Mouse (Mus musculus) limb, embryonic 14.5 days (tissue): ENCODE results near the gene Zfp652. TPM values are rescaled to one million over a fixed set of nuclear protein-coding genes. Genes with fewer than 3 reads are reported as not detected.
A peak's percentile ranks its signal among the peaks of the same experiment; 100 is the strongest.
"Not testable (repeated sequence)": the region's sequence is repeated elsewhere in the genome, so short reads cannot be mapped to it uniquely, and the experiment has no call there.

Source experiments
- ATAC-seq: fragments of 200-750 bp; cut with Nextera tagmentation; 2 replicates; pipeline ENCODE4 v1.8.0; 2017; ENCODE audit warnings: low read depth, moderate number of reproducible peaks, moderate TSS enrichment; ENCODE audit not compliant: low FRiP score
- DNase-seq: peaks from one replicate; pipeline ENCODE4 v3.0.0-alpha.2; 2015; ENCODE audit warnings: low spot score
- H3K27ac ChIP-seq: fragments of 300-500 bp; sonication (generic); replicated peaks from 2 replicates; pipeline ENCODE4 v1.5.1; 2014; ENCODE audit warnings: low read depth, mild to moderate bottlenecking, low read length, moderate library complexity, mixed read lengths
- H3K27me3 ChIP-seq: fragments of 300-500 bp; sonication (generic); 2 replicates; pipeline ENCODE4 v1.6.1; 2014; ENCODE audit warnings: low read length, mixed read lengths; ENCODE audit not compliant: control insufficient read depth, insufficient read depth
- H3K36me3 ChIP-seq: fragments of 300-500 bp; sonication (generic); 2 replicates; pipeline ENCODE4 v1.6.1; 2014; ENCODE audit warnings: mild to moderate bottlenecking, low read length, moderate library complexity, mixed read lengths; ENCODE audit not compliant: control insufficient read depth, insufficient read depth
- H3K4me1 ChIP-seq: fragments of 300-500 bp; sonication (generic); 2 replicates; pipeline ENCODE4 v1.6.1; 2014; ENCODE audit warnings: antibody characterized with exemption, low read length, mixed read lengths; ENCODE audit not compliant: control insufficient read depth, insufficient read depth
- H3K4me2 ChIP-seq: fragments of 300-500 bp; sonication (generic); replicated peaks from 2 replicates; pipeline ENCODE4 v1.6.1; 2014; ENCODE audit warnings: low read depth, mild to moderate bottlenecking, low read length, moderate library complexity; ENCODE audit not compliant: severe bottlenecking
- H3K4me3 ChIP-seq: fragments of 300-500 bp; sonication (generic); replicated peaks from 2 replicates; pipeline ENCODE4 v1.5.1; 2014; ENCODE audit warnings: low read length
- H3K9ac ChIP-seq: fragments of 300-500 bp; sonication (generic); 2 replicates; pipeline ENCODE4 v1.6.1; 2014; ENCODE audit warnings: mild to moderate bottlenecking, low read depth, low read length, moderate library complexity; ENCODE audit not compliant: severe bottlenecking
- H3K9me3 ChIP-seq: fragments of 300-500 bp; sonication (generic); 2 replicates; pipeline ENCODE4 v1.6.1; 2016; ENCODE audit warnings: low read length; ENCODE audit not compliant: control insufficient read depth
- POLR2A ChIP-seq: fragments of 200-500 bp; IDR thresholded peaks from 2 replicates; pipeline ENCODE4 v1.8.0; 2012; ENCODE audit warnings: inconsistent platforms, mild to moderate bottlenecking, moderate library complexity, borderline replicate concordance; ENCODE audit not compliant: insufficient read depth, insufficient read length; ENCODE audit errors: extremely low read depth
- WGBS: fragments of 180-500 bp; shearing (Covaris S2); extraction: QIAGEN DNeasy Blood & Tissue Kit; methylation state at CpG from one replicate; pipeline ENCODE4 v1.1.7; 2014; 5-methylcytosine and 5-hydroxymethylcytosine counted together
- polyA plus RNA-seq, 2 experiments: library from polyadenylated mRNA; depleted of rRNA in 1 of 2; stranded (reverse) in 1 of 2; unstranded in 1 of 2; fragments of >200 nt; fragmentation: Nextera tagmentation in 1 of 2; extraction: Ambion mirVana in 1 of 2; gene quantifications; 2 replicates each; pipeline versions ENCODE4 v1.2.1 to v1.2.3; 2012 to 2014

Zfp652 gene
- polyA plus RNA-seq, 2 experiments = 13.8 to 25.3 TPM

DNA sequence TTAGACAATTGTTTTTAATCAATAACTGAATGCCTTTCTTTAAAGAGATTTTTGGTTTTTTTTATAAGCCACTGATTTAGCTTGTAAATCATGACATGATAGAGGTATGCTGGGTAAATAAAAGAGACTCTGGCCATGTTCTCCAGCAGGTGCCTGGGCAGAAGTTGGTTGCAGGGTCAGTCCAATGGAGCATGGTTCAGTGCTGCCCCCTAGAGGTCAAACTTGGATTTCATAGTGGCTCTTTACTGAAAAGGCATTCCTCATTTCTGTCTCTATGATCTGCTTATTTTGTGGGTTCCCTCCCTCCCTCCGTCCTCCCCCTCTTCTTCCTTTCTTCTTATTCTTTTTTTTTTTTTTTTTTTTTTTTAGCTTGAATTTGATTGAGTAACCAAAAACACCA is 38.5 kb downstream of the Zfp652 start:
- Histone ChIP-seq H3K27me3 (no peaks in the 10 kb centered on the region), H3K4me1 (0 out of 2 replicates have a peak, but pooled peaks cover 3% of the 10 kb centered on the region), H3K27ac (no peak overlapping the region), H3K9ac (no peak overlapping the region), H3K36me3 (peaks cover 56% of the 10 kb centered on the region), H3K4me3 (no peak overlapping the region), H3K9me3 (no peaks in the 10 kb centered on the region), H3K4me2 (no peak overlapping the region)
- TF ChIP-seq POLR2A = no peak
- WGBS = 21% methylated on average over 1 of the region's 1 CpGs
- DNase-seq = peak; percentile 83
- ATAC-seq = peak; percentile 44; the same call in 1 of the 2 replicates

DNA sequence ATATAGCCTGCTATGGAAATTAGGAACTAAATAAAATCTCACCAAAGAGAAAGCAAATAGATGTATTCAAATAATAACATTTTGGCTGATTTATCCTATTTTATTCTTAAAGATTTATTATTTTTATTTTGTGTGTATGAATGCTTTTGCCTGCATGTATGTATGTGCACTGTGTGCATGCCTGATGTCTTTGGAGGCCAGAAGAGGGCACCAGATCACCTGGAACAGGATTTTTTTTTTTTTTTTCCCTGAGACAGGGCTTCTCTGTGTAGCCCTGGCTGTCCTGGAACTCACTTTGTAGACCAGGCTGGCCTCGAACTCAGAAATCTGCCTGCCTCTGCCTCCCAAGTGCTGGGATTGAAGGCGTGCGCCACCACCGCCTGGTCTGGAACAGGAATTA is 42.7 kb downstream of the Zfp652 start:
- H3K27ac ChIP-seq, ATAC-seq, H3K4me3 ChIP-seq, H3K27me3 ChIP-seq, H3K9me3 ChIP-seq, H3K9ac ChIP-seq, DNase-seq, H3K4me1 ChIP-seq, H3K4me2 ChIP-seq: not testable (repeated sequence)
- H3K36me3 ChIP-seq = peaks cover 64% of the 10 kb centered on the region
- 100% methylated on average over 4 of the region's 4 CpGs for WGBS

GRCm38 (mm10) chr11:95760521-95760920 is 48.0 kb downstream of the Zfp652 start:
- WGBS = 90% methylated on average over 5 of the region's 5 CpGs
- peaks cover 45% of the 10 kb centered on the region for H3K36me3 ChIP-seq
- TF ChIP-seq POLR2A = no peak

GRCm38 (mm10) chr11:95762996-95763395 is 50.5 kb downstream of the Zfp652 start:
- no peaks in the 10 kb centered on the region for H3K9me3 ChIP-seq
- no peak for ATAC-seq
- H3K4me2 ChIP-seq = no peak overlapping the region

More at GRCm38 (mm10) chr11:95760521-95760920, 48.0 kb downstream of the Zfp652 start:
- Histone ChIP-seq H3K9ac (no peak overlapping the region), H3K27ac (no peak overlapping the region), H3K27me3 (no peaks in the 10 kb centered on the region), H3K4me3 (no peak overlapping the region), H3K4me1 (0 out of 2 replicates have a peak, but pooled peaks cover 3% of the 10 kb centered on the region), H3K4me2 (no peak overlapping the region), H3K9me3 (no peaks in the 10 kb centered on the region)
- DNase-seq (no peak), ATAC-seq (no peak)

GRCm38 (mm10) chr11:95764806-95765205 is 52.3 kb downstream of the Zfp652 start:
- H3K27ac ChIP-seq = no peak overlapping the region
- H3K4me2 ChIP-seq = no peak overlapping the region
- TF ChIP-seq POLR2A = no peak
- 66% methylated on average over 8 of the region's 8 CpGs for WGBS
- no peak overlapping the region for H3K9ac ChIP-seq
- H3K27me3 ChIP-seq = no peaks in the 10 kb centered on the region
- 0 out of 2 replicates have a peak, but pooled peaks cover 3% of the 10 kb centered on the region for H3K4me1 ChIP-seq
- peaks cover 33% of the 10 kb centered on the region for H3K36me3 ChIP-seq
- no peak for DNase-seq
- no peak overlapping the region for H3K4me3 ChIP-seq
- no peak for ATAC-seq
- no peaks in the 10 kb centered on the region for H3K9me3 ChIP-seq

More at GRCm38 (mm10) chr11:95762996-95763395, 50.5 kb downstream of the Zfp652 start:
- H3K4me3 ChIP-seq = no peak overlapping the region
- 0 out of 2 replicates have a peak, but pooled peaks cover 3% of the 10 kb centered on the region for H3K4me1 ChIP-seq
- WGBS = 61% methylated on average over 4 of the region's 4 CpGs
- peak; percentile 80 for DNase-seq
- no peak overlapping the region for H3K9ac ChIP-seq
- H3K27ac ChIP-seq = no peak overlapping the region
- no peak for TF ChIP-seq POLR2A
- peaks cover 33% of the 10 kb centered on the region for H3K36me3 ChIP-seq
- no peaks in the 10 kb centered on the region for H3K27me3 ChIP-seq

DNA sequence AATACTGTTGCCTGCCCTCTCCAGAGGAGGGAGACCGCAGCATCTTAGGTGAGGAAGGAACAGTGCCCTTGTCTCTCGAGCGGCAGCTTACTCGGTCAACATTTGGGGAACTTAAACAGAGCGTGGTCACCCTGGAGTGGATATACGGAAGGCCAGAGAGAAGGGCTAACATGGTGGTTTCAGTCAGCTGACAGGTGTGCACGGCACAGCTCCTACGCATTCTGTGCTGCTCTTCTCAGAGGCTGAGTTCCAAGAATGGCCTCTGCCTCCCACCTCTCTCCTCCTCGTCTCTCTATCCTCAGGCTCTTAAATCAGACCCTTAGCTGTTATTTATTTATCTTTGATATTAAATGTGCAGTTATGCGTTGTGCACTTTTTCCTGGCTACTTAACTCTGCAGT is 52.9 kb downstream of the Zfp652 start:
- Histone ChIP-seq H3K36me3 (peaks cover 29% of the 10 kb centered on the region), H3K27me3 (no peaks in the 10 kb centered on the region), H3K27ac (no peak overlapping the region), H3K9me3 (no peaks in the 10 kb centered on the region), H3K4me2 (no peak overlapping the region), H3K4me1 (0 out of 2 replicates have a peak, but pooled peaks cover 3% of the 10 kb centered on the region), H3K9ac (no peak overlapping the region), H3K4me3 (no peak overlapping the region)
- TF ChIP-seq POLR2A = no peak
- no peak for DNase-seq
- WGBS = 89% methylated on average over 10 of the region's 10 CpGs
- no peak for ATAC-seq
